Mouse (Mus musculus) kidney, postnatal 4 days (tissue): ENCODE measurements at regions not wholly inside any gene's neighbourhood (a gene's known extent, or its start where the extent isn't known, plus 50 kb on each side); places are given as distances from the start of the nearest gene placed in this dataset.
"Not testable (repeated sequence)": the region's sequence is repeated elsewhere in the genome, so short reads cannot be mapped to it uniquely, and the experiment has no call there.

Experiments
- DNase-seq, 2 experiments: peaks; one replicate each; pipeline ENCODE4 v3.0.0; 2021; ENCODE audit warnings: mixed read lengths in 2 of 2

DNA sequence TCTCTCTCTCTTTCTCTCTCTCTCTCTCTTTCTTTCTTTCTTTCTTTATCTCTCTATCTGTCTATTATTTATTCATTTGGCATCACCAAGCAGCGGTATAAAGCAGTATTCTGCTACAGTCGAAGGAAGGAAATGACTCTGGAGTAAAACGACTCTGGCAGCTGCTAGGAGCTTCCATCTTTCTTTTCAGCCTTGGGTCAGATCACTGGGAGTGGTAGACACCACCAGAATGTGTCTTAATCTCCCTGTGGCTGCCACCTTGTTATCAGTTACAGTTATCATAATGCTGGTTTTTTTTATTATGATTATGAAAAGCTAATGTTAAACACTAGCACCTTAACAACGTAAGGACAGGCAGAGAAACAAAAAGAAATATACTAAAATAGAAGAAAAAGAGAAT lies 219.2 kb upstream of the Zpld1 start:
- DNase-seq: no peak

DNA sequence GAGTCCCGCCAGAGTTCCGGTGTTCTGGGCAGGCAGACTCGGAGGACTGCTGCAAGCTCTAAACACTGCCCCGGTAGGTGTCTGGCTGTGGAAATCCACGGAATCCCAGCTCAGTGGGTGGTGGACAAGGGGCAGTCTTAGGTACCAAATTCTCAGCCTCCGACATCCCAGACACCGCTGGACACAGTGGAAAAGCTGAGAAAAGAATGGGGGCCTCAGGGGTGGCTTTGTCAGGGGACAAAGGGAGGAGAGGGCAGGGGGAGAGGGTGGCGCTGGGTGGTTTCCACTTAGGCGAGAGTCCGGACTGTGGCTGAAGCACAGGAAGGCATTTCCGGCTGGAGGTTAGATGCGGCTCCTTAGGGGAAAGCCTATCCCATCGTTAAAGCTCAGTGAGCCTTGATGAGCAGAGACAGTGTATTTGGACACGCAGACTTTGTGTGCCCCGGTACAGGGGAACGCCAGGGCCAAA lies 217.5 kb upstream of the Zpld1 start:
- no peak for DNase-seq

DNA sequence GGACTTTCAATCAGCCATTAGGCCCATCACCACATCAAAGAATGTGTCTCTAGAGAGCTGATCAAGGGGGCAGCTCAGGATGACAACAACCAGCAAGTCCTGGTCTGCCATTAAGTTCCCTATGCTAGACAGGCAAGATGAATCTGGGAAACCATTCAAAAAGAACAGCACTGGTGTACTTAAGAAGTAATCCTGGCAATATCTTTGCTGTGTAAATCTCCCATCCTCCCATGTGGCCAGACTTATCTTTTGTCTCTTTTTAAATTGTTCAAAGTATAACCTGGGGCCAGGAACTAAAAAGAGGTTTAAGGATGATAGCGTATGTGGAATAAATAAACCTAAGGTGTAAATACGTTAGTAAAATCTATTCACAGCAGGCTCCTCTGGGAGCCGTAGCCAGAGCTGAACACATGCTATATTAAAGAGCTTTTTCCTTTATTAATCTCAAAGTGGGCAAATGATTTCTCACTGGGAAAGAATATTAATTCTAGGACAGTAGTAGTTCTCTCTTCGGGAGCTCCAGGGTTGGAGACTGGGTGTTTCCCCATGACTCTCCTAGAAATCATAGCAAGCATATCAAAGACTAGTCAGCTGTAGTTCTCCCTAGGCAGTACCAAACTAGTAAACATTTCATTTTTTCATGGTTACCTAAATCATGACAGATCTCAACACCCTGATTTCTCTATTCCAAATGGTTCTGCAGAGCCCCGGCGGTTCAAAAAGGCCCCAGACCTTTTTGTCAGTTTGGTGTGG lies 216.8 kb upstream of the Zpld1 start:
- no peak for DNase-seq

DNA sequence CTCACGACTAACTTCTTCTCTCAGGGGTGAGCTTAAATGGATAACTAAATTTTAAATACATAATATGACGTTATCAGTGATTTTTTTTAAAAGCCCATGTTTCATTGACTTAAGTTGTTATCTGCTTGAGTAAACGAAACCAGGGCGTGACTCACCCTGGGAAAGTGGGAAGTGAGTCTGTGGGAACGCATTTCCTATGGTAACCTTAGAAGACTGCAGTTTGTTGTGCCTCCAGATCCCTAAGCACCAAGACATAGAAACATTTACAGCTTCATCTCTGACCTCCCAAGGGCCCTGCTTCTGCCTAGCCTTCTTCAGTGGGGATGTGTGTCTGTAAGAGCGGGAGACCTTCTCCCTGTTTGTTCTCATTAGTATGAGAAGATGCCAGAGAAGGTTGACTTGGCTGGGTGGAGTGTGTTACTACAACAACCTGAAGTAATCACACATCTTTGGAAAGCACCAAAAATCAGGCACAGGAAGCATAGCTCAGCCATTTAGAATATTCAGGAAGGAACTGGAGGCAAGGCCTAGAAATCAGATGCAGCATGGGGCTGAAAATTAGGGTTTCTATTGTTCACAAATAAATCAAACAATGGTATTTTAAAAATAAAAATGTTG lies 207.1 kb upstream of the Zpld1 start:
- DNase-seq: no peak

DNA sequence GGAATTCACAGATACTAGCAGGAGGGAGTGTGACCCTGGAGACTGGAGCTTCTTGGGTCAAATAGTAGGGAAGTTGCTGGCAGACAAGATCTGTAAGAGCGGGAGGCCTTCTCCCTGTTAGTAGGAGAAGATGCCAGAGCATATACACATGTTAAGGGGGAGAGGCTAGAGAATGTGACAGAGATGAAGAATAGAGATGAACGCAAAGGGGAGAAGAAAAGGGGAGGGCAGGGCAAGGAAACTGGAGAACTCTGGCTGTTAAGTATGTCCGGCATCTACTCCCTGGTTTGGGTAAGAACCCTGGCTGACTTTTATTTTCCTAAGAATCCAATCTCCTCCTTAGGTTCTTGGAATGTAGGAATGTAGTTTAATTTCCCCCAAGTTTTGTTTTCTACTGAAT lies 206.5 kb upstream of the Zpld1 start:
- no peak for DNase-seq

DNA sequence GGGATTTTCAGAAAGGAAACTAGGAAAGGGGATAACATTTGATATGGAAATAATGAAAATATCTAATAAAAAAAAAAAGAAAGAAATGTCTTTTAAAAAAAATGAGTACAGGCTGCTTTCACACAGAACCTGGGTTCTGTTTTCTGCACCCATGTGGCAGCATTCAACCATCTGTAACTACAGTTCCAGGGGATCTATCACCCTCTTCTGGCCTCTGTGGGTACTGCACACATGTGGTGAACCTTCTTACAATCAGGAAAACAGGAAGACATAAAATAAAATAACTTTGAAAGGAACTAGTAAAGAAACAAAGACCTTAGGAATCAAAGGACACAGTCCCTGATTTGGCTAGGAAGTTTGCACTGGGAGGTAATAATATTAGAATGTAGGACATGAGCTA lies 205.5 kb upstream of the Zpld1 start:
- DNase-seq: peak; percentile 25 to 34

DNA sequence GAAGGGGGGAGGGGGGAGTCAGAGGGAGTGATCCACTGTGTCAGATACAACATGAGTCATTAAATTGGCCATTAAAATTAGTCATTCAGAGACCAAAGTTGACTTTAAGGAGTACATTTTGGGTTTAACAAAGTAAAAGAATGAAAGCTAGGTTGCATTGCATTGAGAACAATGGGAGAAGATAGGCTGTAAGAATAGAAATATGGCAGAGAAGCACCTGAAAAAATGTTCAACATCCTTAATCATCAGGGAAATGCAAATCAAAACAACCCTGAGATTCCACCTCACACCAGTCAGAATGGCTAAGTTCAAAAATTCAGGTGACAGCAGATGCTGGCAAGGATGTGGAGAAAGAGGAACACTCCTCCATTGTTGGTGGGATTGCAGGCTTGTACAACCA lies 202.0 kb upstream of the Zpld1 start:
- not testable (repeated sequence) for DNase-seq

DNA sequence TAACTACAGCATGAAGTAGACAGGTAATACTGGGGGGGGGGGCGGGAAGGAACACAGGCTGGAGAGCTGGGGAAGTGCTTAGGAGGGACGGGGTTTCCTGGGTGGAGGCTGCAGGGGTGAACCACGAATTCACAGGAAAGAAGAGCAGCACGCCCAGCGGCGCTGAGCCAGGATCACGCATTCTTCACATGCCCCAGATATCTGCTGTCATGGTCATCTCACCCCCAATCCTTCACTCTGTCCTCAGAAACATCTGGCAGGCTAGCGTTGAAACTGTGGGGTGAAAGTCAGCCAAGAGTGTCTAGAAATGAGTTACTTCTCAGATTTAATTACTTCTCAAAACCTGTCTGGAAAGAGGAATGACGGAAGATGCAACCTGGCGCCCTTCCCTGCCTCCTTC lies 197.3 kb upstream of the Zpld1 start:
- DNase-seq: peak in 1 of 2 experiments; percentile 51

DNA sequence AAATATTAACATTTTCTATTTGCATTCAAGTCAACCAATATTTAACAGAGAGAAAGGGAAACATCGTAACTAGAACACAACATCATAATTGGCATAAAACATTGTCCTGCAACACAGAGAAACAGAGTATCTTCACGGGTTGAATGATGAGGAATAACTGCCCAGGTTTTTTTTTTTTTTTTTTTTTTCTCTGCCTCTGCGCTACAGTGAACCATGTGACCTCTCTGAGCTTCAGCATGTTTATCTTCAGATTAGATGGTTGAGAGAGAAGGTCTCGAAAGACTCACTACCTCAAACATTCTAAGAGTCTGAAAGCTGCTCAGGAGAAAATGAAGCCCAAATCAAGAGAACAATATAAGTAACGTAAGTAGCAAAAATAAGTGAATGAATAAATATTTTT lies 196.4 kb upstream of the Zpld1 start:
- no peak for DNase-seq

DNA sequence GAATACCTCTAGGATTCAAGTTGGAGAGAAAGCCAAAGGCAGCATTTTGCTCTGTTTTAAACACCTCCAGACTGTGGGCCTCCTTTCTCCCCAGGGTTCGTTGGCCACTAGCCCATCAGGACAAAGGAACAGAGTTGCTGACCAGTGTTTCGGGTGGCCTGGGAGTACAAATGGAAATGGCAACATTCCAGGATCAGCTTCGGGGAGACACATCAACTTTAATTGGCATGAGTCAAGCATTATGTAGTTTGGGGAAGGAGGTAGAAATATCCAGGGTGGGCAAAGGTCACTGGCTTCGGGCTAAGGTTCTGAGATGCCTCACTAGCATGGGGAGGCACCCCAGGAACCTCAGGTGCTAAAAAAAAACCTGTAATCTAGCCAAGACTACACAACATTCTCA lies 194.3 kb upstream of the Zpld1 start:
- DNase-seq: no peak

DNA sequence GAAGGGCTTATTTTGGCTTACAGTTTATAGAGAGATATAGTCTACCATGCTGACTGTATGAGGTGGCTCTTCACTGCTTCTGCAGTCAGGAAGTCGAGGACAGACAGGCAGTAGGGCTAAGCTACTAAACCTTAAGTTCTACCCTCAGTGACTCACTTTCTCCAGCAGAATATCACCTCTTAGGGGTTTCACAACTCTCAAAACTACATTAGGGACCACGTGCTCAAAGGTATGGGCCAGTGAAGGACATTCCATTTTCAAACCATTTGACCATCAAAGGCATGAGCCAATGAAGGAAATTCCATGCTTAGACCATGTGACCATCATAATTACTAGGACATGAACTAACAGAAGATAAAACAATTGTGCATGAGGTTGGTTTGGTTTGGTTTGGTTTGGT lies 186.6 kb upstream of the Zpld1 start:
- no peak for DNase-seq

DNA sequence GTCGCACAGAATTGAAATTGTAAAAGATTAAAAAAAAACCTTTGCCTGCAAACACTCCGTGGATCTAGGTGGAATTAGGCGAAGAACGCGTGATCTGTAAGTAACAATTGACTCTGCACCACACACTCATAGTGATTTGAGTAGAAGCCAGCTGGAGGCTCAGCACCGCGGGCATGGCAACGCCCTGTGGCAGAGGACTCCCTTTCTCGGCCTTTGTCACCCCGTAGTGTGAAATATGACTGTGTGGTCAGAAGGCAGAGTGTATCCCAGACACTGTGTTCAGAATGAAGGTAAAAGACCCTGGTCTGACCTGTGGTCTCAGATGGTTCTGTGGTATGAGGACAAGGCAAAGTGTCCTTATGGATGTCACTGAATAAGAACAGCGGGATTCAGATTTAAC lies 183.0 kb upstream of the Zpld1 start:
- no peak for DNase-seq

DNA sequence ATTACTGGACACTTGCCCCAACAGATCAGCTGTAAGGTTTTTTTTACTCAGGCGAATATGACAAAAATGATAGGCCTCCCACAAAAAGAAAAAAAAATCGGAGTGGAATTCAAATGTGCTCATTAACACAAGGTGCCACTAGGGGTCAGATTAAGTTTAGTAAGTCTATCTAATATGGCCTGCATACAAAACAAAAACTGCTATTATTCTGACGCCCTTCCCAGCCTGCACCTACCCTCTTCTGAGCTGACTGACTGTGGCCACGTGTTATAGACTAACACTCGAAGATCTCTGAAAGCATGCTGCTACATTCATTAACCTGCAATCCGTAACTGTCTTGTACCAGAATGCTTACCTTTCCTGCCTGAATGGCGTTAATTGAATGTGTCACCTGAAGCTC lies 182.5 kb upstream of the Zpld1 start:
- DNase-seq: peak in 1 of 2 experiments; percentile 16

DNA sequence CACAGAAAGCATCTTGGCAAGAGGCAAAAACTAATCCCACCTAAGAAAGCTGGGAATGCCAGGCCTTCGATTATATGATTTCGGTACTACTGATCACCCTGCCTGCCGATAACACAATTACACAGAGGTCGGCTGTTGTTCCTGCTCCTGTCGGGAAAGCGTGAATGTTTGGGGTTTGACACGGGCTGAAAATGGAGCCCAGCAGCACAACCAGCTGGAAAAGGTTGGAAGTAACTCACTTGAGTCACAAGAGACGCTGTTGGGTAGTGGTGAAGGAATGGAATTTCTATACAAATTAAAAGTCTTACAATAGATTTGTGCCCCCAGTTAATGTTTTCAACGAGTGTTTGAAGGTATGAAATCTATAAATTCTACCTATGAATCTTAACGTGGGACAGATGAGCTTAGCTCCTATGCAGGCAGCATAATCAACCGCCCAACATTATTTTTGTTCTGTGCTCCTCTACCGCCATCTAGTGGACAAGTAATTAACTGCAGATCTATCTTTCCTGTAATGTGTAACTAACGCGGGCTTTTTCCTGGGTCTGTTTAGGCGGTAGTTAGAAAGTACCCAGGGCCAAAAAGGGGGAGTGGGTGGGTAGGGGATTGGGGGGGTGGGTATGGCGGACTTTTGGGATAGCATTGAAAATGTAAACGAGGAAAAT lies 178.9 kb upstream of the Zpld1 start:
- DNase-seq: peak; percentile 16 to 39

DNA sequence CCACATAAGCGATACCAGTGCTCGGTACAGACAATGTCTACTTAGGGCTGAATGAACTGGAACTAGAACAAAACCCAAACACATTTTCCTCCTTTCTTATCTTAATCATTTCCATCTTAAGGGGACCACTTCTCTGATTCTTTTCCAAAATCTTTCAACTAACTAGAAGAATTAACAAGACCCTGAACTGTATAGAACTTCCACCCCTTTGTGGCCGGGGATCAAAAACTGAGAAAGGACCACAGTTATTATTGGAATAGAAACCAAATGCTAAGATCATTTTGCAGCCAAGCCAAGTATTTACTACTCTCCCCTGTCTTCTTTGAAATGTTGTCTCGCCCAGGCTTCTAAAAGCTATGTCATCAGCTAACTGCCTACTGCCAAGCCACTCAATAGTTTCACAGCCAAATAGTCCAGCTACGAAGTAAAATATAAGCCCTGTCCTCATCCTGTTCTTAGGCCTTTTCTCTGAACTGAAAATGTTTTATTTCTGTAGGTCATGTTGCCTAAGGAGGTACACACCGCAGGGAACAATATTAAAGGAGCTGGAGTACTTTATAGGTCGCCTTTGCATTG lies 177.3 kb upstream of the Zpld1 start:
- DNase-seq: peak in 1 of 2 experiments; percentile 12

DNA sequence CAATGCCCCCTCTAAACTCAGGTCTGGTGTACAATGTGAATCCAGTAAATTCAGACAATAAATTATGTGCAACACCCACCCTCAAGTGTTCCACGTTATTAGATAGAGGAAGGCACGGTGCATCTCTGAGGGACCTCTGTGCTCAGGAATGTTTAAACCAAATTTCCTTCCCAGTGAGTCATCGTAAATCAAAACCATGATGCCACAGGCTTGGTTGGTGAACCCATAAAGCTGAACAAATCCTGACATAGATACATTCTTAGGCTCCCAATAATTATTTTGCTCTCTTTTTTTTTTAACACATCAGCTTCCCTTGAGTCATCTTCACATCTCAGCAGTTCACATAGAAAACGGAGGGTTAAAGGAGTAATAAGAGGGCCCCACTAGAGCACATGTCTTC lies 173.6 kb upstream of the Zpld1 start:
- no peak for DNase-seq

DNA sequence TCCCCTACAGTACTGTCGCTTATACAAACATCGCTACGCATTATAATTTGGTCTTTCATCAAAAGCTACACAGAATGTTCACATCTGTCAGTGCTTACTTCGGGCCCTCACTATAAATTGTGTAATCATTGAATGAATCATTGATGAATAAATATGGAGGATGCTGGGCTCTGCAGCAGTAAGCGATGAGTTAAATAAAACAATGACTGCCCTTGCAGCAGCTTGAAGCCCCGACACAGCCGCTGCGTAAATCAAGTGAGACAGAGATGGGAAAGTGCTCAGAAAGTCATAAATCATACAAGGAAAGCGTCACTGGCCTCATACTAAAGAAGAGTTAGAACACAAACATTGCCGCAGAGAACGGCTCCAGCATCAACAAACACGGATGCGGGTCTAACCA lies 172.9 kb upstream of the Zpld1 start:
- DNase-seq: peak; percentile 14 to 43

DNA sequence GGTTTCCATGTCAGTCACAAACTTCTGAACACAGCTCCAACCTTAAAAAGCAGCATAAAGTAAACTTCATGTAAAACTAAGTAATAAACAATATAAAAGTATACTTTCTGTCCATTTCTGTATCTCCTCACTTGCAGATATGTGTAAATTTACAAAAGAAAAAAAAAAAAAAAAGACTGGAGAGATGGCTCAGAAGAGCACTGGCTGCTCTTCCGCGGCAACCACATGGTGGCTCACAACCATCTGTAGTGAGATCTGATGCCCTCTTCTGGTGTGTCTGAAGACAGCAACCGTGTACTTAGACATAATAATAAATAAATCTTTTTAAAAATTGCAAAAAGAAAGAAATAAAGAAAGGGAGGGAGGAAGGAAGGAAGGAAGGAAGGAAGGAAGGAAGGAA lies 171.9 kb upstream of the Zpld1 start:
- no peak for DNase-seq

DNA sequence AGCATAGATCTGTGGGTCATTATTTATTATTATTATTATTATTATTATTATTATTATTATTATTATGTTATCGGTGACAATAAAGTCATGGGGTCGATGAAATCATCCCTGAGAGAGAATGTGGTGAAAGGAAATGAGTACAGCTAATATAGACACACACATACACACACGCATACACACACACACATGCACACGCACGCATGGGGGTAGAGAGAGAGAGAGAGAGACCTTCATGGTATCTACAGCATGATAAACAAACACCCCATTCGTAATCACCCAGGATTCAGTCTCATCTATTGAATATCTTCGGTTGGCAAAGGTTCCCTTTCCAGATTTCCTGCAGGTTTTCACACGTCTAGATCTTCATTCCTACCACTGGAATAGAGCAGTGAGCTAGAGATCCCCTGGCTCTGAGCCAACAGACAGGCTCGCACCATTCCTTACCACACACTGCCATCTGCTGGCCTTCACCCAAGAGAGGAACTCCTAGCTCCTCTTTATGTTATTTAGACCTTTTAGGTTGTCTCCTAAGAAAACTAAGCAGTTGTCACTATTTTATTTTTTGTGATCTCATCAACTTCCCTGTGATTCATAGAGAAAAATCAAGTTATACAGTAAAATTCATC lies 171.2 kb upstream of the Zpld1 start:
- peak; percentile 93 for DNase-seq

DNA sequence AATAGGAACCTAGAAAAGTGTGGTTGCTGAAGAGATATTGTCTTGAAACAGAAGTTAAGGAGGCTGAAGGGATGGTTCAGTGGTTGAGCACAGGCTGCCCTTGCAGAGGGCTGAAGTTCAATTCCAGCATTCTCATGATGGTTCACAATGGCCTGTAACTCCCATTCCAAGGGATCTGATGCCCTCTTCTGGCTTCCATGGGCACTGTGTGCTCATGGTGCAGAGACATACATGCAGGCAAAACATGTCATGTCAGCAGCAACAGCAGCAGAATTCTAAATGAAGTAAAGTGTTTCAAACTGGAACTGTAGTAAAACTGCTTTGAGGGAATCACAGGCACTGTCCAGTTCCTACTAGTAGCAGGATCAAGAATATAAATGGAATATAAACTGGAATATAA lies 162.7 kb upstream of the Zpld1 start:
- DNase-seq: peak; percentile 29 to 55

DNA sequence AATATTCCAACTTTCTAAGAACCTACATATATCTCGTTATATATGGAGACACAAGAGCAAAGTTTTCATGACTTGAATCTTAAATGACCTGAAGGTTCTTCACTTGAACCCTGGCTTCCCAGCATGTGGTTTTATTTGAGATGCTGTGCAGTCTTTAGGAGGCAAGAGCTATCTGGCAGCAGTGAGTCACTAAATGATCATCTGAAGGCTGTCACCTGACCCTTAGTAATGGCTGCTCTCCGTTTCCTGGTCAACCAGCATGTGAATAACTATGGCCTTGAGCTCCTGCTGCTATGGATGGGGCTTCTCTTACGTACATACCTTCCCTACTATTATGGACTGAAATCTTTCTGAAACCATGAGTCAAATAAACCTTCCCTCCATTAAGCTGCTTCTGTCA lies 149.8 kb upstream of the Zpld1 start:
- no peak for DNase-seq

DNA sequence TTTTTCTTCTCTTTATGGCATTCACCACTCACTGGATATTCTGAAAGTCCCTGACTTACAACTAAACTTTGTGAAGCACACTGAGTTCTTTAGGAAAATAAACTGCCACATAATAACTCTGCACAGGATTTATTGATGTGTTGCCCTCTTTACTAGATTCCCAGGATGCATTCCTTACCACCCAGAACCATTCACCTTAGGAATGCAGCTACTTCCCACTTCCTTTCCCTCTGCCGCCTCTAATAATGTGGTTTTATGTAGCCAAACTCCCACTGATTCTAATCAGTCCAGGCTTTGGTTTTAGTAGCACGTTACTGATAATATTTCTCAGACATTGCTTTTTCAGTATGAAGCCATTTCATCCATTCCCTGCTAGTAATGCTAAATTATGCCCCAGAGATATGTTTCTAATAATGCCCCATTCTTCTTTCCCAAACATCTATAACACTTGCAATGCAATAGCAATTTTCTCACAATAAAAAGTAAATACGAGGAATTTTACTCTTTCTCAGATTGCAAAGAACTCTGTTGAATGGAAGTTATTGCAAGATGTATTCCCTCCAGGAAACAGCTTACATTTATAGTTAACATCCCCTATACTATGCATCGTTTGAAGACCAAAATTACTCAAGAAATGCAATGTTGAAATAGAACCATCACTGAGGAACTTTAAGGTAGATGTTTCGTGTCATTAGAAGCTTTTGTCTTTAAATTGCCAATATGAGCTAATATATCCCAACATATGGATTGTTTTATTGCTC lies 145.2 kb upstream of the Zpld1 start:
- no peak for DNase-seq
